Comparison of ENCODE assay signal across 20 mouse cellular contexts in the genomic region with DNA sequence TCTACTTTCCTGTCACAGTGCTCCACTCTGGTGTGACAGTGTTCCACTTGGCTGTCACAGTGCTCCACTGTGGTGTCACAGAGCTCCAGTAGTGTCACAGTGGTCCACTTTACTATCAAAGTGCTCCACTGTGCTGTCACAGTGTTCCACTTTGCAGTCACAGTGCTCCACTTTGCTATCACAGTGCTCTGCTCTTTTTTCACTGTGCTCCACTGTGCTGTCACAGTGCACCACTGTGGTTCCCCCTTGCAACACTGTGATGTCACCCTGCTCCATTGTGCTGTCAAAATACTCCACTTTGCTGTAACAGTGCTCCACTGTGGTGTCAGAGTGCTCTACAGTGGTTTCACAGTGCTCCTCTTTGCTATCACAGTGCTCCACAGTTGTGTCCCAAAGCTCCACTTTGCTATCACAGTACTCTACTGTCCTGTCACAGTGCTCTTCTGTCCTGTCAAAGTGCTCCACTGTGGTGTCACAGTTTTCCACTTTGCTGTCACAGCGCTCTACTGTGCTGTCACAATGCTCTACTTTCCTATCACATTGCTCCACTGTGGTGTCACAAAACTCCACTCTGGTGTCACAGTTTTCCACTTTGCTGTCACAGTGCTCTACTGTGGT.
DNase-seq lines count a peak whose midpoint lies in the region; ATAC-seq and TF ChIP-seq lines count a peak whose summit lies in the region.
"Had no signal": no experiment of that assay in that cellular context is flagged by ENCODE, and none has a peak within 500 bp of the region (broad histone marks: within the 10 kb centered on the region; RNA-seq: fewer than 3 reads in every experiment).

No protein-coding gene starts in this region.

- no peak for TF ChIP-seq EP300 in liver, postnatal 0 days (IDR thresholded peaks at IDR 0.05; ENCODE audit: low read depth)
- TF ChIP-seq EP300 in stomach, postnatal 0 days (optimal IDR thresholded peaks at IDR 0.05): no peak

- H3K4me2 ChIP-seq in liver, postnatal 0 days (ENCODE audit: low read depth, low read length): no peak overlapping the region
- H3K4me2 ChIP-seq in stomach, postnatal 0 days (replicated peaks; ENCODE audit: low read depth): no peak overlapping the region
- H3K4me2 ChIP-seq: heart, embryonic 12.5 days; hindbrain, embryonic 15.5 days; intestine, embryonic 15.5 days; kidney, embryonic 15.5 days had no signal

- WGBS in liver, postnatal 0 days (ENCODE audit: insufficient replicate concordance): 73% methylated on average over 1 of the region's 1 CpGs
- 93% methylated on average over 1 of the region's 1 CpGs for WGBS in stomach, postnatal 0 days

- H3K36me3 ChIP-seq in liver, postnatal 0 days (replicated peaks; ENCODE audit: insufficient read depth, low read length): no peaks in the 10 kb centered on the region
- no peaks in the 10 kb centered on the region for H3K36me3 ChIP-seq in stomach, postnatal 0 days (ENCODE audit: control insufficient read depth, insufficient read depth, low read length)
- H3K36me3 ChIP-seq: embryonic facial prominence, embryonic 10.5 days; heart, embryonic 12.5 days; hindbrain, embryonic 15.5 days; intestine, embryonic 15.5 days; kidney, embryonic 15.5 days had no signal

- H3K4me1 ChIP-seq in liver, postnatal 0 days (ENCODE audit: insufficient read depth): no peaks in the 10 kb centered on the region
- H3K4me1 ChIP-seq in stomach, postnatal 0 days (replicated peaks; ENCODE audit: control insufficient read depth, insufficient read depth): no peaks in the 10 kb centered on the region
- H3K4me1 ChIP-seq: embryonic facial prominence, embryonic 10.5 days; heart, embryonic 12.5 days; hindbrain, embryonic 15.5 days; intestine, embryonic 15.5 days; kidney, embryonic 15.5 days had no signal

- no peak overlapping the region for H3K27ac ChIP-seq in liver, postnatal 0 days (ENCODE audit: low read depth)
- no peak overlapping the region for H3K27ac ChIP-seq in stomach, postnatal 0 days (replicated peaks)
- H3K27ac ChIP-seq: embryonic facial prominence, embryonic 10.5 days; hindbrain, embryonic 15.5 days; intestine, embryonic 15.5 days; kidney, embryonic 15.5 days had no signal

- ATAC-seq in liver, postnatal 0 days: no peak
- no peak for ATAC-seq in stomach, postnatal 0 days (ENCODE audit: low FRiP score, low TSS enrichment)
- ATAC-seq: intestine, embryonic 15.5 days had no signal

- H3K4me3 ChIP-seq in liver, postnatal 0 days (ENCODE audit: low read depth, low read length): no peak overlapping the region
- no peak overlapping the region for H3K4me3 ChIP-seq in stomach, postnatal 0 days (ENCODE audit: low read depth, low read length)
- H3K4me3 ChIP-seq: embryonic facial prominence, embryonic 10.5 days; heart, embryonic 12.5 days; hindbrain, embryonic 15.5 days; intestine, embryonic 15.5 days; kidney, embryonic 15.5 days had no signal

- intact Hi-C loops in heart, postnatal 25 days (cut with DNase I): loop anchor here (2.0 to 5.0 kb wide), 3 partner anchors 134 to 323 kb away; no protein-coding TSS in a partner anchor

- H3K27me3 ChIP-seq in liver, postnatal 0 days (ENCODE audit: insufficient read depth, low read length): no peaks in the 10 kb centered on the region
- H3K27me3 ChIP-seq in stomach, postnatal 0 days (ENCODE audit: control insufficient read depth, insufficient read depth, low read length): no peaks in the 10 kb centered on the region
- H3K27me3 ChIP-seq: heart, embryonic 12.5 days; hindbrain, embryonic 15.5 days; intestine, embryonic 15.5 days; kidney, embryonic 15.5 days had no signal

- no peaks in the 10 kb centered on the region for H3K9me3 ChIP-seq in liver, postnatal 0 days (ENCODE audit: low read length)
- H3K9me3 ChIP-seq in stomach, postnatal 0 days (ENCODE audit: control insufficient read depth, low read length): no peaks in the 10 kb centered on the region
- H3K9me3 ChIP-seq: embryonic facial prominence, embryonic 10.5 days; heart, embryonic 12.5 days; hindbrain, embryonic 15.5 days; intestine, embryonic 15.5 days; kidney, embryonic 15.5 days had no signal

- peak; percentile 2 for DNase-seq in heart, postnatal 4 days
- no peak for DNase-seq in heart, postnatal 25 days (ENCODE audit: low spot score)
- DNase-seq in liver, postnatal 0 days: peak; percentile 10
- DNase-seq in liver: no peak
- peak; percentile 5 to 9 for DNase-seq in spleen, postnatal 10 days (ENCODE audit: low spot score in 2 of 2)
- DNase-seq in spleen, postnatal 14 days (ENCODE audit: low spot score in 2 of 2): no peak
- peak; percentile 9 for DNase-seq in stomach, postnatal 0 days (ENCODE audit: low spot score)
- DNase-seq in embryo, embryonic 10.5 days (ENCODE audit: low spot score): no peak
- DNase-seq: adrenal gland, adult 2 months; cerebellum, adult 11 months; cerebellum, adult 9-11 months; gastrocnemius, postnatal 36 days; kidney, postnatal 36 days; layer of hippocampus, postnatal 36 days; lung, postnatal 10 days had no signal

- H3K9ac ChIP-seq in liver, postnatal 0 days (replicated peaks): no peak overlapping the region
- H3K9ac ChIP-seq in stomach, postnatal 0 days (ENCODE audit: low read length): no peak overlapping the region
- H3K9ac ChIP-seq: heart, embryonic 12.5 days; hindbrain, embryonic 15.5 days; intestine, embryonic 15.5 days; kidney, embryonic 15.5 days had no signal

- TF ChIP-seq CTCF in liver, postnatal 0 days (IDR thresholded peaks at IDR 0.05; ENCODE audit: low read depth): no peak
- TF ChIP-seq CTCF in stomach, postnatal 0 days (IDR thresholded peaks at IDR 0.05; ENCODE audit: low read depth): no peak

Comparison
In these comparisons a context has a peak if more than half of its experiments do, and no peak if none do; other contexts are left out.
1. DNase-seq: peak in heart, postnatal 4 days (single experiment), liver, postnatal 0 days (single experiment), spleen, postnatal 10 days (2 of 2) and stomach, postnatal 0 days (single experiment); none in heart, postnatal 25 days (single experiment), liver (single experiment), spleen, postnatal 14 days (0 of 2) and embryo, embryonic 10.5 days (single experiment).